Mouse (Mus musculus) midbrain, postnatal 0 days (tissue): ENCODE results near the gene Vti1a. TPM values are rescaled to one million over a fixed set of nuclear protein-coding genes. Genes with fewer than 3 reads are reported as not detected.

Experiments used
- ATAC-seq: fragments of 200-750 bp; cut with Nextera tagmentation; 2 replicates; pipeline ENCODE4 v1.8.0; 2017; ENCODE audit warnings: moderate number of reproducible peaks, mild to moderate bottlenecking, moderate TSS enrichment, moderate library complexity; ENCODE audit not compliant: low FRiP score
- DNase-seq: peaks from one replicate; pipeline ENCODE4 v3.0.0-alpha.2; 2015; ENCODE audit warnings: low spot score
- H3K27ac ChIP-seq: fragments of 300-500 bp; sonication (generic); 2 replicates; pipeline ENCODE4 v1.5.1; 2014; ENCODE audit warnings: low read depth, mild to moderate bottlenecking, low read length, mixed read lengths
- H3K27me3 ChIP-seq: fragments of 300-500 bp; sonication (generic); 2 replicates; pipeline ENCODE4 v1.6.1; 2014; ENCODE audit warnings: low read length, control low read depth, mixed read lengths; ENCODE audit not compliant: insufficient read depth
- H3K36me3 ChIP-seq: fragments of 300-500 bp; sonication (generic); 2 replicates; pipeline ENCODE4 v1.6.1; 2014; ENCODE audit warnings: low read length, control low read depth, mixed read lengths; ENCODE audit not compliant: insufficient read depth
- H3K4me1 ChIP-seq: fragments of 300-500 bp; sonication (generic); 2 replicates; pipeline ENCODE4 v1.6.1; 2014; ENCODE audit warnings: mild to moderate bottlenecking, control low read depth, antibody characterized with exemption, low read length, mixed read lengths; ENCODE audit not compliant: insufficient read depth
- H3K4me2 ChIP-seq: fragments of 300-500 bp; sonication (generic); 2 replicates; pipeline ENCODE4 v1.6.1; 2014; ENCODE audit warnings: low read depth, mild to moderate bottlenecking, low read length, mixed read lengths; ENCODE audit not compliant: poor library complexity, severe bottlenecking
- H3K4me3 ChIP-seq: fragments of 300-500 bp; sonication (generic); 2 replicates; pipeline ENCODE4 v1.5.1; 2014; ENCODE audit warnings: low read depth, mild to moderate bottlenecking, low read length, moderate library complexity
- H3K9ac ChIP-seq: fragments of 300-500 bp; sonication (generic); replicated peaks from 2 replicates; pipeline ENCODE4 v1.6.1; 2014; ENCODE audit warnings: mild to moderate bottlenecking, low read length, moderate library complexity, mixed read lengths; ENCODE audit not compliant: poor library complexity, severe bottlenecking
- H3K9me3 ChIP-seq: fragments of 300-500 bp; sonication (generic); 2 replicates; pipeline ENCODE4 v1.6.1; 2016; ENCODE audit warnings: low read length, control low read depth
- CTCF ChIP-seq: IDR thresholded peaks from 2 replicates; pipeline ENCODE4 v1.5.1; 2016; ENCODE audit warnings: antibody characterized with exemption, mild to moderate bottlenecking
- WGBS: fragments of 180-500 bp; shearing (Covaris S2); extraction: QIAGEN DNeasy Blood & Tissue Kit; methylation state at CpG from one replicate; pipeline ENCODE4 v1.1.7; 2014; 5-methylcytosine and 5-hydroxymethylcytosine counted together
- polyA plus RNA-seq: library from polyadenylated mRNA; unstranded; fragments of >200 nt; fragmentation: Nextera tagmentation; extraction: Ambion mirVana; gene quantifications from 2 replicates; pipeline ENCODE4 v1.2.1, GENCODE M21; 2015
- total RNA-seq: library from RNA; depleted of rRNA; stranded (reverse); fragments of >200 nt; gene quantifications from 2 replicates; pipeline ENCODE4 v1.2.3, GENCODE M21; 2014

Vti1a gene
- total and polyA plus RNA-seq, 2 experiments from 2014 or later, result 34.2 to 43.2 TPM

- TF ChIP-seq CTCF, result no peak
- 84% methylated on average over 4 of the region's 4 CpGs for WGBS
- peaks cover 6% of the 10 kb centered on the region for H3K36me3 ChIP-seq
- H3K4me2 ChIP-seq, result no peak overlapping the region
- ATAC-seq (no peak), DNase-seq (no peak)
- no peak overlapping the region for H3K9ac ChIP-seq
- no peak overlapping the region for H3K4me3 ChIP-seq
- no peaks in the 10 kb centered on the region for H3K9me3 ChIP-seq
- H3K4me1 ChIP-seq, result no peaks in the 10 kb centered on the region
- no peak overlapping the region for H3K27ac ChIP-seq
- H3K27me3 ChIP-seq, result no peaks in the 10 kb centered on the region
Observed at GRCm38 (mm10) chr19:55276100-55276499, 40.0 kb upstream of the Vti1a start.

DNA sequence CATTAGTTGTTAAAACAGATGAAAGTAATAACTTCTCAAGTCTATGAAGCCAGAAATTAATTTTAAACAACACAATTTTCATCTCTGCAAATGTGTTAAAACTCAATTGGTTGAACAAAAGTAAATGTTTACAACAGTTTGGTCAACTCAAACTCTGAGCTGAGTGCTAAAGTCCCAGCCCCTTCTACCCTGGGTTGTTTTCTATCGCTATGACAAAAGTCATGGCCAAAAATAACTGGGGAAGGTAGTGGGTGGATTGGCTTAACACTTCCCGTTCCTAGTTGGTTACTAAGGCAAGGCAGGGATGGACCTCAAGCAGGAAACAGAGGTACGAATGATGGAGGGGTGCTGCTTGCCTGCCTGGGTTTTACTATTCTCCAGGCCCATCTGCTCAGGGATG, 39.3 kb upstream of the Vti1a start:
- no peak for DNase-seq
- no peaks in the 10 kb centered on the region for H3K9me3 ChIP-seq
- peaks cover 6% of the 10 kb centered on the region for H3K36me3 ChIP-seq
- H3K4me1 ChIP-seq, result no peaks in the 10 kb centered on the region
- H3K4me3 ChIP-seq, result no peak overlapping the region
- 89% methylated on average over 3 of the region's 3 CpGs for WGBS
- no peak overlapping the region for H3K27ac ChIP-seq
- no peak for ATAC-seq
- TF ChIP-seq CTCF, result no peak
- H3K27me3 ChIP-seq, result no peaks in the 10 kb centered on the region
- H3K4me2 ChIP-seq, result no peak overlapping the region
- H3K9ac ChIP-seq, result no peak overlapping the region

GRCm38 (mm10) chr19:55284093-55284492, 32.0 kb upstream of the Vti1a start:
- Histone ChIP-seq H3K4me1 (no peaks in the 10 kb centered on the region), H3K4me3 (no peak overlapping the region), H3K27ac (no peak overlapping the region), H3K9me3 (no peaks in the 10 kb centered on the region), H3K4me2 (no peak overlapping the region), H3K9ac (no peak overlapping the region), H3K27me3 (no peaks in the 10 kb centered on the region), H3K36me3 (peaks cover 6% of the 10 kb centered on the region; the same call in 1 of the 2 replicates)
- 93% methylated on average over 4 of the region's 4 CpGs for WGBS
- no peak for ATAC-seq
- TF ChIP-seq CTCF, result no peak
- DNase-seq, result no peak

- no peak for TF ChIP-seq CTCF
- Histone ChIP-seq H3K27ac (no peak overlapping the region), H3K9ac (no peak overlapping the region), H3K27me3 (no peaks in the 10 kb centered on the region), H3K9me3 (no peaks in the 10 kb centered on the region), H3K4me3 (no peak overlapping the region), H3K36me3 (peaks cover 6% of the 10 kb centered on the region; the same call in 1 of the 2 replicates), H3K4me1 (no peaks in the 10 kb centered on the region), H3K4me2 (no peak overlapping the region)
- WGBS, result 85% methylated on average over 4 of the region's 4 CpGs
- DNase-seq (no peak), ATAC-seq (no peak)
Observed at GRCm38 (mm10) chr19:55286034-55286433, 30.1 kb upstream of the Vti1a start.

DNA sequence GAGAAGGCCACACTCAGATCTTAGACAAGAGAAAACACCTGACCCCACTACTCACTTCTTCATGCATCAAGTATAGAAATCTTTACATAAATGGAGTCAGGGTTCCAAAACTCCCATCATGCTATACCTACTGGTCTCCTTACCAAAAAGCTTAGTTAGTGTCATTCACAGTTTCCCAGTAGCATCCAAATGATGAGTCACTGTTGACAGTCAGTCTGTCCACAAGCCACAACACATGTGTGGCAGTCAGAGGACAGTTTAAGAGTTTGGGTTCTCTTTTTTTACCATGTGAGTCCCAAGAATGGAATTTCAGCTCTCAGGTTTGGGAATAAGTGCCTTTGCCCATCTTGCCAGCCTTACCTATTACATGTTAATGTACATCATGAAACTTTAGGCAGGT, 27.1 kb upstream of the Vti1a start:
- DNase-seq (no peak), ATAC-seq (no peak)
- no peaks in the 10 kb centered on the region for H3K4me1 ChIP-seq
- H3K9ac ChIP-seq, result no peak overlapping the region
- no peak overlapping the region for H3K4me3 ChIP-seq
- TF ChIP-seq CTCF, result no peak
- H3K9me3 ChIP-seq, result no peaks in the 10 kb centered on the region
- peaks cover 11% of the 10 kb centered on the region for H3K36me3 ChIP-seq
- H3K27me3 ChIP-seq, result no peaks in the 10 kb centered on the region
- no peak overlapping the region for H3K4me2 ChIP-seq
- no peak overlapping the region for H3K27ac ChIP-seq

GRCm38 (mm10) chr19:55290621-55291270, 25.3 kb upstream of the Vti1a start:
- ATAC-seq (no peak), DNase-seq (no peak)
- Histone ChIP-seq H3K36me3 (peaks cover 15% of the 10 kb centered on the region), H3K9me3 (no peaks in the 10 kb centered on the region), H3K4me1 (no peaks in the 10 kb centered on the region), H3K4me3 (no peak overlapping the region), H3K9ac (no peak overlapping the region), H3K27me3 (no peaks in the 10 kb centered on the region), H3K4me2 (no peak overlapping the region), H3K27ac (no peak overlapping the region)
- no peak for TF ChIP-seq CTCF
- WGBS, result 97% methylated on average over 2 of the region's 2 CpGs
